Mouse (Mus musculus) embryonic facial prominence, embryonic 14.5 days (tissue): ENCODE measurements around the gene Ephx1. TPM values are rescaled to one million over a fixed set of nuclear protein-coding genes. Genes with fewer than 3 reads are reported as not detected.

ENCODE experiments used
- ATAC-seq: fragments of 200-750 bp; cut with Nextera tagmentation; 2 replicates; pipeline ENCODE4 v1.8.0; 2017; ENCODE audit warnings: low read depth, moderate number of reproducible peaks, moderate TSS enrichment
- DNase-seq: peaks from one replicate; pipeline ENCODE4 v3.0.0-alpha.2; 2015; ENCODE audit warnings: low spot score
- H3K27ac ChIP-seq: fragments of 300-500 bp; sonication (generic); replicated peaks from 2 replicates; pipeline ENCODE4 v1.5.1; 2014; ENCODE audit warnings: low read depth, mild to moderate bottlenecking, low read length, moderate library complexity
- H3K27me3 ChIP-seq: fragments of 300-500 bp; sonication (generic); replicated peaks from 2 replicates; pipeline ENCODE4 v1.6.1; 2014; ENCODE audit warnings: low read length; ENCODE audit not compliant: control insufficient read depth, insufficient read depth
- H3K36me3 ChIP-seq: fragments of 300-500 bp; sonication (generic); 2 replicates; pipeline ENCODE4 v1.6.1; 2014; ENCODE audit warnings: low read length, mixed read lengths; ENCODE audit not compliant: control insufficient read depth, insufficient read depth
- H3K4me1 ChIP-seq: fragments of 300-500 bp; sonication (generic); 2 replicates; pipeline ENCODE4 v1.6.1; 2014; ENCODE audit warnings: antibody characterized with exemption, low read length; ENCODE audit not compliant: control insufficient read depth, insufficient read depth
- H3K4me2 ChIP-seq: fragments of 300-500 bp; sonication (generic); 2 replicates; pipeline ENCODE4 v1.6.1; 2014; ENCODE audit warnings: low read depth, mild to moderate bottlenecking, low read length, moderate library complexity, mixed read lengths
- H3K4me3 ChIP-seq: fragments of 300-500 bp; sonication (generic); 2 replicates; pipeline ENCODE4 v1.5.1; 2014; ENCODE audit warnings: low read depth, mild to moderate bottlenecking, low read length
- H3K9ac ChIP-seq: fragments of 300-500 bp; sonication (generic); 2 replicates; pipeline ENCODE4 v1.6.1; 2014; ENCODE audit warnings: low read depth, mild to moderate bottlenecking, low read length, moderate library complexity, mixed read lengths
- H3K9me3 ChIP-seq: fragments of 300-500 bp; sonication (generic); 2 replicates; pipeline ENCODE4 v1.6.1; 2016; ENCODE audit warnings: low read length; ENCODE audit not compliant: control insufficient read depth
- WGBS: fragments of 180-500 bp; shearing (Covaris S2); extraction: QIAGEN DNeasy Blood & Tissue Kit; methylation state at CpG from one replicate; pipeline ENCODE4 v1.1.7; 2014; 5-methylcytosine and 5-hydroxymethylcytosine counted together
- polyA plus RNA-seq: library from polyadenylated mRNA; unstranded; fragments of >200 nt; fragmentation: Nextera tagmentation; extraction: Ambion mirVana; gene quantifications from 2 replicates; pipeline ENCODE4 v1.2.1, GENCODE M21; 2014

The Ephx1 gene
- polyA plus RNA-seq, 1 experiment from 2014 or later: 15.4 TPM

DNA sequence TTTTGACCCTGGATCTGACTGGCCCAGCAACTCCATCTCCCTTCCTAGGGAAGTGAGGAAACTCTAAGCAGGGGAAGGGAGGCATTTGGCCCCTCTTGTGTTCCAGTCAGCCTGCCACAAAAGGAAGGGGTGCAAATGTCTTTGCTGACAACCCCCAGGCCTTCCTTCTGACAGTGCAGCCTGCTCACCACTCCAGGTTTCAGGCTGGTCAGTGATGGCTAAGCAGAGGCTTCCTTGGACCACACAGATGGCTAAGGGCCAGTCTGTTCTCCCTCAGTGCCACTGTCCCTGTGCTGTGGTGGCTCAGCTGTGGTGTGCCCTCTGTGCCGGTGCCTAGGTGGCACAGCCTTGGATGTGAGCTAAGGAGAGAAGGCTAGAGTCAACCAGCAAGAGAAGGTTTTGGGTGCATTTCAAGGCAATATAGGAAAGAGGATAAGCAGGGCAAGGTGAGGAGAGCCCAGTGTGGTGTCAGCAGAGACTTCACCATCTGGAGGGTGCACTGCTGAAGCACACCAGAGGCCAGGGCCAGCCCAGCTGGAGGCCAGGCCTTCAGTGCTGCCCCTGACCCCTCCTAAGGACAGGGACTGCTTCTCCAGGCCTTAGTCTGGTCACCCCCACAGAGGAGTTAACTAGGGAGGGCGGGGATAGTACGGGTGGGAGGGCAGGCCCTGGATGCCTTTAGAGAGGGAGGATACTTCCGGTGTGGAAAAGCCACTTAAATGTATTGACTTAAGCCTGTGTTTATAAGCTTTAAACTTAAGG, 10.4 kb downstream of the Ephx1 start:
- Histone ChIP-seq H3K36me3 (no peaks in the 10 kb centered on the region), H3K4me1 (peaks cover 6% of the 10 kb centered on the region)

DNA sequence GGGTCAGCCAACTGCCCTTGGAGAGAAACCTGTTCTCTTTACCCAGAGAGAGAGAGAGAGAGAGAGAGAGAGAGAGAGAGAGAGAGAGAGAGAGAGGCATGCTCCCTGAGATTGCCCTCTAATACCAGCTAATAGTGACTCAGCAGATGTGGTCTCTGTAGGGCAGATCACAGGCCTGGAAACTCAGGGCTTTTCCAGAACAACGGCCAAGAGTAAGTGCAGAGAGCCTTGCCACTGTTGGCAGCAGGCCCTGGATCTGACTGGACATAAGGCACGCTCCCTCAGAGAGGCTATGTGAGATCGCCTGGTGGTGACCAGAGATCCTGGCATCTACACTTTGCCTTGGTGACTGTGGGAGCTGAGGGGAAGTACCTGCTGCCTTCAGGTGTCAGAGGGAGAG, 10.9 kb downstream of the Ephx1 start:
- DNase-seq (no peak), ATAC-seq (no peak)
- Histone ChIP-seq H3K4me1 (no peaks in the 10 kb centered on the region), H3K4me2 (no peak overlapping the region), H3K27me3 (no peaks in the 10 kb centered on the region), H3K4me3 (no peak overlapping the region), H3K36me3 (no peaks in the 10 kb centered on the region), H3K9me3 (no peaks in the 10 kb centered on the region), H3K9ac (no peak overlapping the region), H3K27ac (no peak overlapping the region)
- 56% methylated on average over 3 of the region's 3 CpGs for WGBS

More for the DNA sequence above, 10.4 kb downstream of the Ephx1 start:
- WGBS: 64% methylated on average over 4 of the region's 4 CpGs
- DNase-seq (no peak), ATAC-seq (no peak)
- no peak overlapping the region for H3K4me3 ChIP-seq
- H3K9ac ChIP-seq: no peak overlapping the region
- no peak overlapping the region for H3K4me2 ChIP-seq
- H3K9me3 ChIP-seq: no peaks in the 10 kb centered on the region
- no peak overlapping the region for H3K27ac ChIP-seq
- no peaks in the 10 kb centered on the region for H3K27me3 ChIP-seq

DNA sequence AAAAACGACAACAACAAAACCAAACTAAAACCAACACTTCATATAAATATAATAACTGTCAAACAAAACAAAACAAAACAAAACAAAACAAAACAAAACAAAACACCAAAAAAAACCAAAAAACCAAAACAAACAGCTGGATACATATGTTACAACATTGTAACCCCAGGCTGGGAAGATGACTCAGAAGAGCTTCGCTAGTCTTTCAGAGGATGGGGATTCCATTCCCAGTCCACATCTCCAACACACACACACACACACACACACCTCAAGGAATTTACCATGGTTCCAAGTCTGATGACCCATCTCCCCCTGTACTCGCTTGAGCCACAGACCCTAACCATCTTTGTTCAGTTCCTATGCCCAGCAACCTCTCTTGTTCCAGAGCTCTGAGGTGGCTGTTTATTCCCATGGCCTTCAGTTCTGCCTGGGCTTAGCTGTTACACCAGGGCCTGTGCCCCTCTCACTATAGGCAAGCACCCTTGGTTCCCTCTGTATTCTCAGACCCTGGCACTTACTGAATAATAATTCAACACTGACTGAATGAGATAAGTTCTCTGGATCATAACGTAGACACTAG, 11.6 kb downstream of the Ephx1 start:
- WGBS: 87% methylated on average over 4 of the region's 4 CpGs
- no peak overlapping the region for H3K4me2 ChIP-seq
- H3K9ac ChIP-seq: no peak overlapping the region
- no peak overlapping the region for H3K4me3 ChIP-seq
- H3K4me1 ChIP-seq: no peaks in the 10 kb centered on the region
- DNase-seq (no peak), ATAC-seq (no peak)
- no peaks in the 10 kb centered on the region for H3K9me3 ChIP-seq
- H3K27ac ChIP-seq: no peak overlapping the region
- no peaks in the 10 kb centered on the region for H3K36me3 ChIP-seq
- no peaks in the 10 kb centered on the region for H3K27me3 ChIP-seq

DNA sequence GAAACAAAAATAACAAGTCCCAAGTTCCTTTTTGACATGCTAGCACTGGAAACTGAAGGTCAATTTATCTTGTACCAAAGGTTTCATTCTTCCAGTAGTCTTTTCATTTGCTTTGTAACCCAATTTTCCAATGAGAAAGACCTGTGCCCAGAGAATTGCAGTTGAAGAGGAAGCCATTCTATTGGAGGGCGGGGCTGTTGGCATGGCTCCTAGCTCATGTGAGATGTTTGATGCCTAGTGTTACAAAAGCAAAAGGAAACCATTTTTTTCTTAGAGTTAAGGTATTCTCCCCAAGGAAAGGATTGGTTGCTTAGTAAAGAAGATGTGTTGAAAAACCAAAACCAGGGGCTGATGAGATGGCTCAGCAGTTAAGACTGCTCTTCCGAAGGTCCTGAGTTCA, 12.4 kb downstream of the Ephx1 start:
- H3K4me2 ChIP-seq: no peak overlapping the region
- H3K9me3 ChIP-seq: no peaks in the 10 kb centered on the region
- H3K27ac ChIP-seq: no peak overlapping the region
- DNase-seq (no peak), ATAC-seq (no peak)
- H3K36me3 ChIP-seq: no peaks in the 10 kb centered on the region
- no peaks in the 10 kb centered on the region for H3K27me3 ChIP-seq
- 94% methylated on average over 2 of the region's 2 CpGs for WGBS
- H3K4me1 ChIP-seq: no peaks in the 10 kb centered on the region
- no peak overlapping the region for H3K4me3 ChIP-seq
- H3K9ac ChIP-seq: no peak overlapping the region

DNA sequence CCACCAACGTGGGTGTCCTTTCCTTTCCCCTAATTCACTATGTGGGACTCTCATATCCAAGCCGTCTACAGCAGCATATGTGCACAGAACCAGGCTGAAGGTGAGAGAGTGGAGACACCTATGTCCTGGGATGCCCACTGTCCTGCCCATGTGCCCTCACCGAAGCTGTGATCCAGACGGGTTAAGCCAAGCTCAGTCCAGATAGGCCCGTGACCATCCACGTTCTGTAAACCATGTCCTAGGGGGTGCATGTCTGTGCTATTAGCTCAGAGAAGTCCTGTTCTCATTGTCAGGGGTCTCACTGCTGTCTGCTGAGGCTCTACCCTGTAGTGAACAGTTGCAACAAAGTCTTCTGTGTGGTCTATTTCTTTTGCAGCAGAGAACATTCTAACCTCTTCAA, 12.9 kb downstream of the Ephx1 start:
- Histone ChIP-seq H3K4me2 (no peak overlapping the region), H3K36me3 (no peaks in the 10 kb centered on the region), H3K9ac (no peak overlapping the region), H3K4me1 (no peaks in the 10 kb centered on the region), H3K27ac (no peak overlapping the region), H3K9me3 (no peaks in the 10 kb centered on the region), H3K4me3 (no peak overlapping the region), H3K27me3 (no peaks in the 10 kb centered on the region)
- 89% methylated on average over 6 of the region's 6 CpGs for WGBS
- ATAC-seq: no peak
- no peak for DNase-seq

DNA sequence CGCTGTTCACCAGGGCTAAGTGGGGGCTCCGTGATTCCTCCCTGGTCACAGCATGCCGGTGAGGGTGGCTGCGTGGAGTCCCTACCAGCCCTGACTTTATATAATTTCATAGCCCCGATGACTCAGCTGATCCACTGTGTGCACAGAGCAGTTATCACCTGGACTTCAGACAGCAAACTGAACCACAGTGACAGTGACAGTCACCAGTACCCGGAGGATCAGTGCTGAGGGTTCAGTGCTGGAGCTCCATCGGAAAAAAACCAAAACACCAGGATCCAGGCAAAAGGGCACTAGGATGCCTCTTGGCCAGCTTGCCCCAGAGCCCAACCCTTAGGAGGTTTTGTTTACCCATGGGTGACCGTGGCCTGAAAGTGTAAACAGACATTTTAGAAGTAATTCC, 15.4 kb downstream of the Ephx1 start:
- no peak overlapping the region for H3K4me3 ChIP-seq
- H3K4me2 ChIP-seq: no peak overlapping the region
- no peak overlapping the region for H3K9ac ChIP-seq
- H3K27me3 ChIP-seq: no peaks in the 10 kb centered on the region
- ATAC-seq: no peak
- H3K9me3 ChIP-seq: no peaks in the 10 kb centered on the region
- H3K4me1 ChIP-seq: no peaks in the 10 kb centered on the region
- H3K36me3 ChIP-seq: no peaks in the 10 kb centered on the region
- no peak overlapping the region for H3K27ac ChIP-seq
- 78% methylated on average over 8 of the region's 8 CpGs for WGBS
- no peak for DNase-seq

DNA sequence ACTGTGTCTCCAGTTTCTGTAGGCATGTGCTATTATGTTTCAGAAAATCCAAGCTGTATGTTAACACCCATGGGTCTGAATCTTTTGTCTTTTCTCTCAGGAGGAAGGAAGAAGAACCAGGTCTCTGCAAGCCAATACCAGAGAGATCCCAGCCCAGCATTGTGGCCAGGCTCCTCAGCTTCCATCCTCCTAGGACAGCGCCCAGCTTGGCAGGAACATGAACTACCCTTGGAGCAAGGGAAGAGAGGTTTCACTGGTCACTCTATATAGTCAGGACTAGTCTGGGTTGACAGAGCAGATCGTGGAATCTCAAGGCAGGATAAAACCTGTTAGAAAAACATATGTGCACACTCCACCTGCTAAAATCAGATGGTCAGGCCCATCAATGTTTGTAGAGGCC, 16.9 kb downstream of the Ephx1 start:
- no peaks in the 10 kb centered on the region for H3K36me3 ChIP-seq
- ATAC-seq: peak; percentile 50; the same call in 1 of the 2 replicates
- H3K27me3 ChIP-seq: no peaks in the 10 kb centered on the region
- 83% methylated on average over 2 of the region's 2 CpGs for WGBS
- no peak overlapping the region for H3K9ac ChIP-seq
- no peak overlapping the region for H3K4me3 ChIP-seq
- no peak overlapping the region for H3K4me2 ChIP-seq
- no peaks in the 10 kb centered on the region for H3K9me3 ChIP-seq
- H3K4me1 ChIP-seq: no peaks in the 10 kb centered on the region
- no peak for DNase-seq
- no peak overlapping the region for H3K27ac ChIP-seq

DNA sequence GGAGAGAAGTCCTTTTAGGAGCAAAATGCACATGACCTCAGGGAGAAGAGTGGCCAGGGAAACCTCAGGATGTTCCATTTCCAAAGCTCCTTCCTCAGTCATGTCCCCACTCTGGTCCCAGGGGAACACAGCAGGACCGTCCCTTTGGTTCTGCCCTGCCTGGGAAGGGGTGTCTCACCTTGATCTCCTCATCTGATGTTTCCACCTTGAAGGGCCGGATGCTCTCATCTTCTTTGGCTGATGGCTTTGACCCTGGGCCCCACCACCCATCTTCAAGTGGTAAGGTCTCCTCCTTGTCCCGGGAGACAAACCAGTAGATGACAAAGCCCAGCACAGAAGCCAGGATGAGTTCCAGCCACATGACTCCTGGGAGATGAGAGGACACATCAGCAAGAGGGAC, 19.1 kb downstream of the Ephx1 start:
- Histone ChIP-seq H3K4me1 (no peaks in the 10 kb centered on the region), H3K27me3 (no peaks in the 10 kb centered on the region), H3K9me3 (no peaks in the 10 kb centered on the region), H3K27ac (no peak overlapping the region), H3K4me2 (no peak overlapping the region), H3K36me3 (no peaks in the 10 kb centered on the region), H3K4me3 (no peak overlapping the region), H3K9ac (no peak overlapping the region)
- ATAC-seq: no peak
- DNase-seq: no peak
- WGBS: 82% methylated on average over 3 of the region's 3 CpGs

DNA sequence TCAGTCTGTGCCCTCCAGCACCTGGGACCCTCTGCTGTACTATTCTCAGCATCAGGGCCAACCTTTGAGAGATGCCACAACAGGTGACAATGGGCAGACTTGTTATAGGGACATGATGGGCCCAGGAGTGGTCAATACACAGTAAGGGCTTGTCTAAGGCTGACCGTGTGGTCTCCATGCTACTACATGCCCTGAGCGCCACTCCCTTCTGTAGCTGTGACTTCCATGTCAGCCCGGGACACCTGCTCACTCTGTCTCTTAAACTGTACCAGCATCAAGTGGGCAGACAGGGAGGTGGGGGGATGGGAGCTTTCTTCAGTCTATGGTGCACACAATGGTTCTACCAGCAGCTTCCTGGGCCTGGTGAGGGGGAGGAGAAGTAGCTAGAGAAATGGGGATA, 19.5 kb downstream of the Ephx1 start:
- ATAC-seq: no peak; the same call in 1 of the 2 replicates

More for the DNA sequence above, 19.5 kb downstream of the Ephx1 start:
- H3K36me3 ChIP-seq: no peaks in the 10 kb centered on the region
- H3K4me3 ChIP-seq: no peak overlapping the region
- no peaks in the 10 kb centered on the region for H3K9me3 ChIP-seq
- no peaks in the 10 kb centered on the region for H3K27me3 ChIP-seq
- no peak overlapping the region for H3K27ac ChIP-seq
- whole genome bisulfite sequencing: 87% methylated on average over 3 of the region's 3 CpGs
- DNase-seq: no peak
- H3K9ac ChIP-seq: no peak overlapping the region
- H3K4me1 ChIP-seq: no peaks in the 10 kb centered on the region
- H3K4me2 ChIP-seq: no peak overlapping the region
